Mouse (Mus musculus): ENCODE results near the gene Sntg2.

- TF ChIP-seq CTCF (conservative IDR thresholded peaks at IDR 0.05 in 1 of 2, IDR thresholded peaks at IDR 0.05 in 1 of 2; ENCODE audit: low read depth in 2 of 2, low read length in 2 of 2), result no peak
- TF ChIP-seq SMC3 (IDR thresholded peaks at IDR 0.05; ENCODE audit: low read depth, low read length), result no peak
- TF ChIP-seq TCF12 (IDR thresholded peaks at IDR 0.05; ENCODE audit: low read depth, low read length), result no peak
- TF ChIP-seq CHD2 (IDR thresholded peaks at IDR 0.05; ENCODE audit: low read length), result no peak
- no peak for TF ChIP-seq POLR2A (IDR thresholded peaks at IDR 0.05; ENCODE audit: low read depth, low read length)
- TF ChIP-seq HCFC1 (IDR thresholded peaks at IDR 0.05; ENCODE audit: low read depth, low read length), result no peak
- TF ChIP-seq MYC (IDR thresholded peaks at IDR 0.05; ENCODE audit: low read depth, low read length), result no peak
Measured at GRCm38 (mm10) chr12:30254581-30254980, 118.6 kb downstream of the Sntg2 start.

All from CH12.LX (cell line).